Mouse (Mus musculus) liver, embryonic 13.5 days (tissue): ENCODE results near the gene 2010300C02Rik. TPM values are rescaled to one million over a fixed set of nuclear protein-coding genes. Genes with fewer than 3 reads are reported as not detected.

ENCODE experiments used
- ATAC-seq: fragments of 200-750 bp; cut with Nextera tagmentation; 2 replicates; pipeline ENCODE4 v1.8.0; 2017; ENCODE audit warnings: low read depth, mild to moderate bottlenecking, moderate number of reproducible peaks, moderate library complexity
- DNase-seq: peaks from one replicate; pipeline ENCODE4 v3.0.0; 2022
- H3K27ac ChIP-seq: fragments of 300-500 bp; sonication (generic); 2 replicates; pipeline ENCODE4 v1.5.1; 2015; ENCODE audit warnings: moderate library complexity, mild to moderate bottlenecking, inconsistent platforms
- H3K27me3 ChIP-seq: fragments of 300-500 bp; sonication (generic); 2 replicates; pipeline ENCODE4 v1.6.1; 2015; ENCODE audit warnings: mild to moderate bottlenecking, inconsistent platforms
- H3K36me3 ChIP-seq: fragments of 300-500 bp; sonication (generic); 2 replicates; pipeline ENCODE4 v1.6.1; 2015; ENCODE audit warnings: mild to moderate bottlenecking, inconsistent platforms
- H3K4me1 ChIP-seq: fragments of 300-500 bp; sonication (generic); replicated peaks from 2 replicates; pipeline ENCODE4 v1.6.1; 2015; ENCODE audit warnings: inconsistent platforms
- H3K4me2 ChIP-seq: fragments of 300-500 bp; sonication (generic); 2 replicates; pipeline ENCODE4 v1.6.1; 2015; ENCODE audit warnings: inconsistent platforms, mild to moderate bottlenecking, moderate library complexity
- H3K4me3 ChIP-seq: fragments of 300-500 bp; sonication (generic); replicated peaks from 2 replicates; pipeline ENCODE4 v1.5.1; 2015; ENCODE audit warnings: mild to moderate bottlenecking, inconsistent platforms
- H3K9ac ChIP-seq: fragments of 300-500 bp; sonication (generic); 2 replicates; pipeline ENCODE4 v1.6.1; 2015; ENCODE audit warnings: mild to moderate bottlenecking, inconsistent platforms
- H3K9me3 ChIP-seq: fragments of 300-500 bp; sonication (generic); replicated peaks from 2 replicates; pipeline ENCODE4 v1.6.1; 2016; ENCODE audit warnings: inconsistent platforms
- WGBS: fragments of 180-500 bp; shearing (Covaris S2); methylation state at CpG from one replicate; pipeline ENCODE4 v1.1.7; 2015; ENCODE audit not compliant: insufficient replicate concordance; 5-methylcytosine and 5-hydroxymethylcytosine counted together
- polyA plus RNA-seq: library from polyadenylated mRNA; unstranded; fragments of >200 nt; fragmentation: Nextera tagmentation; extraction: Ambion mirVana; gene quantifications from 2 replicates; pipeline ENCODE4 v1.2.1, GENCODE M21; 2015

Gene 2010300C02Rik
- polyA plus RNA-seq, 1 experiment from 2014 or later, result 0.09 TPM

DNA sequence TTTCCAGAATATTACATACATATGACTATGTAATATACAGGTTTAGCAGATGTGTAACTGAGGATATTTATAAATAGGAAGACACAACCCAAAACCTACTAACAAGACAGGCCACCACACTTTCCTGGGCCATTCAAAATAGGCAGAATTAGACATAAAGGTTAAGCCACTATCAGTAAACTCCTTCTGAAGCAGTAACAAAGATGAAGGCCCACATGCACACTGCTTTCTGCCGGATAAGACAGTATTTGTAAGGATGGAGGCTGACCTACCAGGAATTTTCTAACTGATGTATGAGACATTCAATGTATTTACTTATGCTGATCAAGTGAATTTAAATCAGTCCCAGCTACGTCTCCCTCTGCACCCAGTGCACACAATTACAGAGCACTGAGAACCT is 55.4 kb downstream of the 2010300C02Rik start:
- no peak overlapping the region for H3K27ac ChIP-seq
- 51% methylated on average over 2 of the region's 2 CpGs for WGBS
- no peak overlapping the region for H3K9ac ChIP-seq
- no peak for ATAC-seq
- H3K4me1 ChIP-seq, result no peaks in the 10 kb centered on the region
- H3K4me2 ChIP-seq, result no peak overlapping the region
- peak; percentile 47 for DNase-seq
- no peaks in the 10 kb centered on the region for H3K9me3 ChIP-seq
- no peaks in the 10 kb centered on the region for H3K36me3 ChIP-seq
- no peaks in the 10 kb centered on the region for H3K27me3 ChIP-seq
- H3K4me3 ChIP-seq, result no peak overlapping the region

DNA sequence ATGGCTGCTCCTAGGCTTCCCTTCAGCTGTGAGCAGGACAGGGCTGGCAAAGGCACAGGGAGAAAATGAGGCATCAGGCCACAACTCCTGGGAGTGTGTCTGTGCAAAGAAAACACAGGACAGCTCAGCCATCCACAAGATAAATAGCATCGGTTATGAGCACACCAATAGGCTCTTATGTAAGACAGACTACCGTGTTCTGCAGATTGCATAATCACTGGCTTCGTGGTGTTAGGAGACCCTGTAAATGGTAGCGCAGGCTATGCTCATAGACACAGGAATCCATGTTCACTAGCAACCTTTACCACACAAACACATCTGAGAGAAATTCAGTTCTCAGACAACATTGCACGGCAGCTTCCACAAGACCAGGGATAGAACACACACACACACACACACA is 56.3 kb downstream of the 2010300C02Rik start:
- DNase-seq (no peak), ATAC-seq (no peak)
- H3K4me2 ChIP-seq, result no peak overlapping the region
- no peaks in the 10 kb centered on the region for H3K27me3 ChIP-seq
- H3K4me1 ChIP-seq, result no peaks in the 10 kb centered on the region
- 60% methylated on average over 5 of the region's 5 CpGs for WGBS
- H3K36me3 ChIP-seq, result no peaks in the 10 kb centered on the region
- H3K9ac ChIP-seq, result no peak overlapping the region
- no peaks in the 10 kb centered on the region for H3K9me3 ChIP-seq
- no peak overlapping the region for H3K27ac ChIP-seq
- no peak overlapping the region for H3K4me3 ChIP-seq

DNA sequence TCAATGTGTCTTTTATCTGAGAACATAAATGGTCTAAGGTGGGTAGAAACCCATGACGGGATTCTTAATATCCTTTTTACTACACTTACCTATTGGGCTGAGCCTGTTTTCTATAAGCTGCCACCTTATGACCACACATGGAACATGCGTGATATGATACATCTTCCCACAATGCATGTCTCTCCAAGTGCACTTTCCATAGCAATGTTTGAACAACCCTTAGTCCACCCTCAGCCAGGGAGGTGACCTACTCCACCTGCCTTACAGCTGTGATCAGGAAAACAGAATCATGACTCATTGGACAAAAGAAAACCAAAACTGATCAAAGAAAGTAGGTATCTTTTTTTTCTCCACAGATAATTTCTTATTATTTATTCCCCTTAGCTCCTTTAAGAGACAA is 63.9 kb downstream of the 2010300C02Rik start:
- H3K9ac ChIP-seq, result no peak overlapping the region
- H3K9me3 ChIP-seq, result no peaks in the 10 kb centered on the region
- no peak overlapping the region for H3K27ac ChIP-seq
- DNase-seq (no peak), ATAC-seq (no peak)
- no peaks in the 10 kb centered on the region for H3K27me3 ChIP-seq
- no peaks in the 10 kb centered on the region for H3K4me1 ChIP-seq
- H3K4me3 ChIP-seq, result no peak overlapping the region
- WGBS, result 75% methylated on average over 2 of the region's 2 CpGs
- no peaks in the 10 kb centered on the region for H3K36me3 ChIP-seq
- H3K4me2 ChIP-seq, result no peak overlapping the region

DNA sequence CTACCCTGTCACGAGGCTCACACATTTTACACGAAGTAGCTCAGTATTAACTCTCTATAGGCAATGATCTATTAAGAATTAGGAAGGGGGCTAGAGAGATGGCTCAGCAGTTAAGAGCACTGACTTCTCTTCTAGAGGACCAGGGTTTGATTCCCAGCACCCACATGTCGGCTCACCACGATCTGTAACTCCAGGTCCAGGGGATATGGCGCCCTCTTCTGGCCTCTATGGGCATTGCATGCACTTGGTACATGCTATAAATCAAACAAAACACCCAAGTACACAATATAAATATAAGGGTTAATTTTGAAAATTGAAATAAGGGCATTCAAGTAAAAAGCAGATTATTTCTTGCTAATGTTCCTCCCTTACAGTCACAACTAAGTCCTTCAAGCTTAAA is 65.9 kb downstream of the 2010300C02Rik start:
- DNase-seq (no peak), ATAC-seq (no peak)
- WGBS, result 64% methylated on average over 5 of the region's 5 CpGs
- H3K4me3 ChIP-seq, result no peak overlapping the region
- H3K27ac ChIP-seq, result no peak overlapping the region
- H3K9ac ChIP-seq, result no peak overlapping the region
- H3K9me3 ChIP-seq, result no peaks in the 10 kb centered on the region
- no peak overlapping the region for H3K4me2 ChIP-seq
- H3K4me1 ChIP-seq, result no peaks in the 10 kb centered on the region
- H3K27me3 ChIP-seq, result no peaks in the 10 kb centered on the region
- no peaks in the 10 kb centered on the region for H3K36me3 ChIP-seq

- no peaks in the 10 kb centered on the region for H3K36me3 ChIP-seq
- WGBS, result 68% methylated on average over 10 of the region's 10 CpGs
- H3K9ac ChIP-seq, result no peak overlapping the region
- H3K27ac ChIP-seq, result no peak overlapping the region
- H3K4me2 ChIP-seq, result no peak overlapping the region
- ATAC-seq (no peak), DNase-seq (no peak)
- H3K27me3 ChIP-seq, result no peaks in the 10 kb centered on the region
- H3K4me3 ChIP-seq, result no peak overlapping the region
- H3K4me1 ChIP-seq, result peaks cover 4% of the 10 kb centered on the region; the same call in 1 of the 2 replicates
- no peaks in the 10 kb centered on the region for H3K9me3 ChIP-seq
Measured at GRCm38 (mm10) chr1:37647066-37647465, 72.8 kb downstream of the 2010300C02Rik start.

GRCm38 (mm10) chr1:37644501-37644900 is 75.4 kb downstream of the 2010300C02Rik start:
- Histone ChIP-seq H3K4me1 (peaks cover 4% of the 10 kb centered on the region; the same call in 1 of the 2 replicates), H3K9ac (no peak overlapping the region), H3K27ac (no peak overlapping the region), H3K27me3 (no peaks in the 10 kb centered on the region), H3K4me3 (no peak overlapping the region), H3K4me2 (no peak overlapping the region), H3K36me3 (no peaks in the 10 kb centered on the region), H3K9me3 (no peaks in the 10 kb centered on the region)
- DNase-seq (no peak), ATAC-seq (no peak)
- 70% methylated on average over 16 of the region's 16 CpGs for WGBS

DNA sequence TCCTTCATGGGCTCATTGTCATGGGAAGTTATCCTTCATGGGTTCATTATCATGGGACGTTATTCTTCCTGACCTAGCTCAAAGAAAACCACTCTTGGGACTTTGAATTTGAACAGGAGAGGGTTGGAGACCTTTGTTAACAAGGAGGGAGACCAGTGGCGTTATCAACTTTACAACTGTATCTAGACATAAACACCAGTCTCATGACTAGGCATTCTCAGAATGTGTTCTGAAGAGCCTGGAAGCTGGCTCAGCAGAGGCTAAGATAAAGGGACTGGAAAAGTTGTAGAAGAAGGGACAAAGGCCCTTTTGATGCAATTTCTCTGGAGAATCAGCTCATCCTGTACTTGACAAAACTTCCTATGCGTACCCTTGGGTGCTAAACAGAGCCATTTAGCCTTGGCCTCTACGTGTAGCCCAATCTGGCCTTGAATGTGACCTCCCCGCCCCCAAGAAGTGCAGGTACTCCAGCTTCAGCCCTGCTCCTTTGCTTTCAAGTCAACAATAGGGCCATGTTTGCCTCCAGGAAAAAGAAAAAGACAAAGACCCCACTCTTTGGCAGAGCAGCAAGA is 76.0 kb downstream of the 2010300C02Rik start:
- H3K4me1 ChIP-seq, result peaks cover 6% of the 10 kb centered on the region; the same call in 1 of the 2 replicates
- no peaks in the 10 kb centered on the region for H3K36me3 ChIP-seq
- no peak overlapping the region for H3K27ac ChIP-seq
- no peak overlapping the region for H3K4me3 ChIP-seq
- DNase-seq, result no peak
- no peak overlapping the region for H3K9ac ChIP-seq
- H3K27me3 ChIP-seq, result no peaks in the 10 kb centered on the region
- H3K4me2 ChIP-seq, result no peak overlapping the region
- WGBS, result 51% methylated on average over 5 of the region's 5 CpGs
- ATAC-seq, result peak; percentile 58; the same call in 1 of the 2 replicates
- no peaks in the 10 kb centered on the region for H3K9me3 ChIP-seq

- Histone ChIP-seq H3K36me3 (no peaks in the 10 kb centered on the region), H3K4me2 (no peak overlapping the region), H3K4me3 (no peak overlapping the region), H3K9ac (no peak overlapping the region), H3K27ac (no peak overlapping the region), H3K4me1 (peaks cover 7% of the 10 kb centered on the region; the same call in 1 of the 2 replicates), H3K9me3 (no peaks in the 10 kb centered on the region), H3K27me3 (no peaks in the 10 kb centered on the region)
- WGBS, result 79% methylated on average over 11 of the region's 11 CpGs
- ATAC-seq, result no peak
- no peak for DNase-seq
Measured at GRCm38 (mm10) chr1:37641361-37641760, 78.5 kb downstream of the 2010300C02Rik start.

DNA sequence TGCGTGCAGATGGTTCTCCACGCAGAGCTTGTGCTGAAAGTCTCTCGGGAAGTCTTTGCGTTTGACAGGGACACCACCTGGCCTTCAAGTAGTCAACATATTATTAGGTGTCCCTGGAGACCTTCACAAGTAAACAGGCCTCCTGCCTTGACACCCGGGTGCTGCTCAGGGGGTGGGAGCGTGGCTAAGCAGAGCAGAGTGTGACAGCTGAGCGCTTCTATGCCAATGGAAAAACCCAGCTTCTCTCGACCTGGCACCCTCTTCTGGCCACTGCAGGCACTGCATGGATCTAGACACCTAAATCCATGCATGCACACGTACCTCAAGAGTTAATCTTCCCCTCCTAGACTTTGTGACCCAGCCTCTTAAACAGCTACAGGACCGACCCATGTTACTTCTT is 80.8 kb downstream of the 2010300C02Rik start:
- DNase-seq, result peak; percentile 51
- 0 out of 2 replicates have a peak overlapping the region, but pooled peaks have one; percentile 19 for H3K4me2 ChIP-seq
- no peak overlapping the region for H3K4me3 ChIP-seq
- WGBS, result 16% methylated on average over 10 of the region's 10 CpGs
- H3K27ac ChIP-seq, result no peak overlapping the region
- H3K9ac ChIP-seq, result no peak overlapping the region
- ATAC-seq, result no peak
- H3K9me3 ChIP-seq, result no peaks in the 10 kb centered on the region
- peaks cover 7% of the 10 kb centered on the region; the same call in 1 of the 2 replicates for H3K4me1 ChIP-seq
- no peaks in the 10 kb centered on the region for H3K36me3 ChIP-seq
- H3K27me3 ChIP-seq, result no peaks in the 10 kb centered on the region

DNA sequence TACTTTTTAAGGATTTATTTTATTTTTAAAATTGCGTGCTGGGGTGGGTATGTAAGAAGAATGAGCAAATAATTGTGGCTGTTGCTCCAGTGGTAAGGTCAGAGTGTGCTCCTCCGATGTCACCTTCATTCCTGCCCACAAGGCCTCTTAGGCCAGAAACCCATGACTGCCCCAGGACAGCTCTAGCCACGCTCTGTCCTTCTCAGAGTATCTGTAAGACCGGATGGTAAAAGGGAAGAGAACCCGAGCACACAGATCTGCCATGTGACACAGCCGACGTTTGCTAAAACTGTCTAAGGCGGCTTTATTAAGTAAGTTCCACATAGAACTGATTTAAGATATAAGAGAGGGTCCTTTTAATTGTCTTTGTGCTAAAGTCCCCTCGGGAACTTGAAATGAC is 81.3 kb downstream of the 2010300C02Rik start:
- H3K9me3 ChIP-seq, result no peaks in the 10 kb centered on the region
- no peak overlapping the region for H3K4me2 ChIP-seq
- ATAC-seq (no peak), DNase-seq (no peak)
- no peaks in the 10 kb centered on the region for H3K36me3 ChIP-seq
- H3K4me1 ChIP-seq, result peaks cover 4% of the 10 kb centered on the region; the same call in 1 of the 2 replicates
- no peaks in the 10 kb centered on the region for H3K27me3 ChIP-seq
- no peak overlapping the region for H3K9ac ChIP-seq
- no peak overlapping the region for H3K4me3 ChIP-seq
- H3K27ac ChIP-seq, result no peak overlapping the region
- WGBS, result 54% methylated on average over 9 of the region's 9 CpGs

GRCm38 (mm10) chr1:37637571-37637970 is 82.3 kb downstream of the 2010300C02Rik start:
- Histone ChIP-seq H3K9me3 (no peaks in the 10 kb centered on the region), H3K9ac (no peak overlapping the region), H3K4me1 (0 out of 2 replicates have a peak, but pooled peaks cover 3% of the 10 kb centered on the region), H3K27me3 (no peaks in the 10 kb centered on the region), H3K4me2 (no peak overlapping the region), H3K36me3 (no peaks in the 10 kb centered on the region), H3K4me3 (no peak overlapping the region), H3K27ac (no peak overlapping the region)
- 53% methylated on average over 11 of the region's 11 CpGs for WGBS
- ATAC-seq, result no peak
- no peak for DNase-seq

DNA sequence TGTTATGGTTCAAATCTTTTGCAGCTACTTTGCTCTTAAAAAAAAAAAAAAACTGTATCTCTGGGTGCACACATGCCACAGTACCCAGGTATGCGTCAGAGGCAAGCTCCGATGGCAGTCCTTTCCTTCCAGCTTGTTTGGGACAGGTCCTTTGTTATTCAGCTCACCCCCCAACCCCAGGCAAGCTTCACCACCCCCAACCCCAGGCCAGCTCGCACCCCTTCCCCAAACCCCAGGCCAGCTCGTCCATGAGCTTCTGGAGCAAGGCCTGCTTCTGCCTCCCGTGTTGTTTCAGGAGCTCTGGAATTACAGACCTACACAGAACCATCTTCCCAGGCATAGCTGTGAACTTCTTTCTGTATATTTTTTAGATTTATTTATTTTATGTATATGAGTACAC is 83.1 kb downstream of the 2010300C02Rik start:
- H3K9ac ChIP-seq, result no peak overlapping the region
- ATAC-seq (no peak), DNase-seq (no peak)
- 0 out of 2 replicates have a peak, but pooled peaks cover 3% of the 10 kb centered on the region for H3K4me1 ChIP-seq
- H3K36me3 ChIP-seq, result no peaks in the 10 kb centered on the region
- H3K4me2 ChIP-seq, result no peak overlapping the region
- H3K4me3 ChIP-seq, result no peak overlapping the region
- H3K27ac ChIP-seq, result no peak overlapping the region
- H3K9me3 ChIP-seq, result no peaks in the 10 kb centered on the region
- H3K27me3 ChIP-seq, result no peaks in the 10 kb centered on the region
- WGBS, result 72% methylated on average over 5 of the region's 5 CpGs
